Mouse (Mus musculus) right cerebral cortex, adult 2 months (tissue): ENCODE results near the gene Camkmt.

Experiments
- DNase-seq, 2 experiments: peaks; one replicate each; pipeline ENCODE4 v3.0.0; 2021 to 2022; ENCODE audit warnings: low spot score in 2 of 2

Gene Camkmt

GRCm38 (mm10) chr17:85461577-85461976, 371.2 kb downstream of the Camkmt start:
- DNase-seq, result no peak

- no peak for DNase-seq
Measured at GRCm38 (mm10) chr17:85463497-85464392, 373.4 kb downstream of the Camkmt start.

GRCm38 (mm10) chr17:85464466-85465411, 374.4 kb downstream of the Camkmt start:
- DNase-seq, result no peak

GRCm38 (mm10) chr17:85469776-85470175, 379.4 kb downstream of the Camkmt start:
- no peak for DNase-seq

DNA sequence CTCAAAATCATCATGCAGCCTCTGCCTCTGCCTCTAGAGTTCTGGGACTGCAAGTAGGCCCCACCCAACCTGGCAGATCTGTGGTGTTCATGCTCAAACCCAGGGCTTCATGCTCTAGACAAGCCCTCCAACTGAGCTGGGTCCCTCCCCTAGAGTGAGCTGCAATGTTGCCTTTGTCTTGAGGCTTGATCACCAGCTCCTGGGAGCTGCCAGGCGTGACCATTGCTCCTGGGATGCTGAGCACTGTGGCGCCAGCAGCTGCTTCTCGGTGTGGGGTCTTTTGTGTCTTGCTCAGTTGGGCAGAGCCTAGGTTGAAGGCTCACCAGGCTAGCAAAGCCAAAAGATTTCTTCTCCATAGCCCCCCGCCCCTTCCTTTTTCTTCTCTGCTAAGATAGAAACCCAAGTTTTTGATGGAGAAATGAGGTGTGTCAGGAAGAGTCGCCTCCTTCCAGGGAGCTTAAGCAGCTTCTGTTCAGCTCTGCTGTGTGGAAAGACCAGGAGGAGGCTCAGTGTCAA, 382.4 kb downstream of the Camkmt start:
- DNase-seq, result no peak

- peak; percentile 34 to 38 for DNase-seq
Measured at GRCm38 (mm10) chr17:85473217-85473616, 382.9 kb downstream of the Camkmt start.

GRCm38 (mm10) chr17:85473881-85474280, 383.5 kb downstream of the Camkmt start:
- DNase-seq, result no peak

GRCm38 (mm10) chr17:85481241-85481640, 390.9 kb downstream of the Camkmt start:
- DNase-seq, result no peak

- DNase-seq, result no peak
Measured at GRCm38 (mm10) chr17:85483086-85483485, 392.7 kb downstream of the Camkmt start.

- DNase-seq, result no peak
Measured at GRCm38 (mm10) chr17:85484015-85484414, 393.7 kb downstream of the Camkmt start.

DNA sequence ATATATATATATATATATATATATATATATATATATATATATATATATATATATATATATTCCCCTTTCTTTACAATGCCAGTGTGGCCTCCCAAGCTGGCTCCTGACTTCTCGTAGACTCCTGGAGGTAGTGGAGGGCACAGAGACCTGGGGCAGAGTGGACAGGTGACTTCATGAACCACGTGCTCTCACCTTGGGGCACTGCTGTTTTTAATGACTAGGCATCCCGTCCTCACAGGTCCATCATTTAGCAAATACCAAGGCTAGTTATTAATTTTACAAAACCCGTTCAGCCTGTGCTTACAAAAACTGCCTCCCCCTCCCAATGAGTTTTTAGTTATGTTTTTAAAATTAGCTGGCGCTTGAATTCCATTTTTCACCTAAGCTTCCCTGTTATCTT, 394.2 kb downstream of the Camkmt start:
- no peak for DNase-seq

GRCm38 (mm10) chr17:85485065-85485945, 395.0 kb downstream of the Camkmt start:
- no peak for DNase-seq

DNA sequence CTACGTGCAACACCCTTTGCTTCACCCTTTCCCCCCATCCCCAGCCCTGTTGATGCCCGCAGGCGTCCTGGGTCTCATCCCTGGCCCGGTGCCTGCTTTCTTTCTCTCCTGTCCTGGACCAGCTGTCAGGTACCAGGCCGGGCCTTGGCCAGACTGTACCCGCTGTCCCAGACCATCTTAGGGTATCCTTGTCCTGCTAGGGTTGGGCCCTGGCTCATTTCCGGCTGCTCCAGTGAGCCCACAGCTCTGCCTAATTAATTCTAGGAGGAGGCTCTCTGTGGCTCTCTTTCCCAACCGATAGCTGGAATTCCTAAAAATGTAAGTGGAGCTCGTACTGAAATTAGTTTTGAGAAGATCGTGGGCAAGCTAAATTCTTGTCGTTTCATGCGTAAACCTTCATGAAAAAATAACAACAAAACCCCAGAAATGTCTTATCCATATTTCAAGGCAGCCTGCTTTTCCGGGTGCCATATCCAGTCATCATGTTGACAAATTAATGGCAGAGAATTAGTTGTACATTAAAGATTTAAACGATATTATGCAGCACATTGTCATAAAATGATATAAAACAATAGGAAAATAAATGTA, 395.7 kb downstream of the Camkmt start:
- DNase-seq, result no peak

- no peak for DNase-seq
Measured at GRCm38 (mm10) chr17:85486585-85487480, 396.5 kb downstream of the Camkmt start.

GRCm38 (mm10) chr17:85487531-85487930, 397.2 kb downstream of the Camkmt start:
- DNase-seq, result no peak

GRCm38 (mm10) chr17:85488601-85489487, 398.5 kb downstream of the Camkmt start:
- no peak for DNase-seq

DNA sequence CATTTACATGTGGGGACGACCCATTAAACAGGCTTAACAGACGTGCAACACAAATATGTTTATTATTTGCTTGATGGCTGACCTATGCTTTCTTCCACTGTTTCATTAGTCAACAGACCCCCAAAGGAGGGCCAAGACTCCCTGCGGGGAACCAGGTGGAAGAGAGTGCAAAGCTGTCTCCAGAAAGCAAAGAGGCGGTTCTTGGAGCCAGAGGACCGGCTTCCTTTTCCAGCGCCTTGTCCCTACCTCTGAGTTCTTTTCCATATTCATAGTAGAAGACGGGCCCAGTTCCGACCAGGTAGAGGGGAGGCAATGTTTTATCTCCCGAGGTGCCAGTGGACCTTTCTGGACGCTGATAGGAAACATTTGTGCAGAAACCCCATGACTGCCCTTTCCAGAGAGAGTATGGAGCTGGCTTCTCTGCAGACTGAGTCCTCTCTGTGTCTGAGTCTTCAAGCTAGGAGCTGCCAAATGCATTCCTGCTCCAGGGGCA, 399.2 kb downstream of the Camkmt start:
- no peak for DNase-seq

- DNase-seq, result no peak
Measured at GRCm38 (mm10) chr17:85491491-85491890, 401.1 kb downstream of the Camkmt start.

GRCm38 (mm10) chr17:85493521-85493920, 403.2 kb downstream of the Camkmt start:
- DNase-seq, result no peak
